Mouse (Mus musculus) megakaryocyte, adult 5-6 weeks (primary cell): ENCODE measurements around the gene Itgb1. TPM values are rescaled to one million over a fixed set of nuclear protein-coding genes. Genes with fewer than 3 reads are reported as not detected.
A peak's percentile ranks its signal among the peaks of the same experiment; 100 is the strongest.

ENCODE experiments used
- ATAC-seq: 2 replicates; pipeline ENCODE4 v1.8.0; 2016; ENCODE audit warnings: mild to moderate bottlenecking, inconsistent platforms; ENCODE audit not compliant: poor library complexity, severe bottlenecking
- total RNA-seq, 2 experiments: library from RNA; stranded (forward) in 1 of 2; stranded (reverse) in 1 of 2; fragments of 153-499, 151-499 nt in 1 of 2; fragments of 221-1000, 200-1000 nt in 1 of 2; gene quantifications; 2 replicates each; pipeline versions ENCODE4 v1.2.3 to v1.2.4; 2015 to 2017

Itgb1 gene
- total RNA-seq (2015), result 87.8 and 94.6 TPM in 2 replicates
- total RNA-seq (2017), result 162 and 167 TPM in 2 replicates

- peak; percentile 70 for ATAC-seq
Measured at GRCm38 (mm10) chr8:128685507-128686428, at the start of gene Itgb1. TSS of gene Itgb1 (plus strand) at chr8:128685654.

- no peak for ATAC-seq
Measured at GRCm38 (mm10) chr8:128643104-128643503, 42.4 kb upstream of the Itgb1 start.

GRCm38 (mm10) chr8:128645452-128645851, 40.0 kb upstream of the Itgb1 start:
- ATAC-seq, result peak; percentile 34

- peak; percentile 69 for ATAC-seq
Measured at GRCm38 (mm10) chr8:128646456-128646855, 39.0 kb upstream of the Itgb1 start.

DNA sequence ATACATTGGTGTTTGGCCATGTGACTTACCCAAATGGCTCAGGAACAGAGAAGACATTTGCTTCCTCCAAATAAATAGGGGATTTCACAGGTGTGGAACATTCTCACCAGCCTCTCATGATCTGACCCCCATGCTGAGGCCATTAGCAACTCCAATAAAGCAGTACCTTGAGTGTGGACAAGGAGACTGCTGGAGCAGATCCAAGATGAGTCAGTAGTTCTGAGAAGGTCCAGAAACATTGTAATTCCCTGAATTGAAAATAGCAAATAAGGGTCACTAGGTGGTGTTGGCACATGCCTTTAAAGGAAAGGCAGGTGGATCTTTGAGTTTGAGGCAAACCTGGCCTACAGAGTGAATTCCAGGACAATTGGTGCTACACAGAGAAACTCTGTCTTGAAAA, 37.4 kb upstream of the Itgb1 start:
- no peak for ATAC-seq

DNA sequence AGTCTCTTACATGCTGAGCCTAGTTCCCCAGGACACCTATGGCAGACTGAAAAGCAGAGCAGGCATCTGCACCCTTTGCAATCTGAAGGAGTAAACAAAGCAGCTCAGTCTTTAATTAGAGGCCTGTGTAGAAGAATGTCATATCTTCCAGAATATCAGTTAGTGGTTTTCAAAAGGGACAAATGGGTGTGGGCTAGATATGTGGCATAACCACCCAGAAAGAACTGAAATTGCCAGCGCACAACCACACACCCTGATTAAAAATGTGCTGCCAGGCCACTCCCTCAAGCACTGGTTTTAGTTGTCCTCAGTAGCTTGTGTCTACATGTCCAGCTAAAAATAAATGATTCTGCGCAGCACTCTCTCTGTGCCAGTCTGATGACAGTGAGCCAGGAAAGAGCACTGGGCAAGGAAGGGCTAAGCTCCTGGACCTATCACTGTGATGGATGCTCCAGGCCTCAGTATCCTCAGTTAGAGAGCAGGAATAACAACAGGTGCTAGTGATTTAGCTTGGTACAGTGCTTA, 35.1 kb upstream of the Itgb1 start:
- ATAC-seq, result no peak

DNA sequence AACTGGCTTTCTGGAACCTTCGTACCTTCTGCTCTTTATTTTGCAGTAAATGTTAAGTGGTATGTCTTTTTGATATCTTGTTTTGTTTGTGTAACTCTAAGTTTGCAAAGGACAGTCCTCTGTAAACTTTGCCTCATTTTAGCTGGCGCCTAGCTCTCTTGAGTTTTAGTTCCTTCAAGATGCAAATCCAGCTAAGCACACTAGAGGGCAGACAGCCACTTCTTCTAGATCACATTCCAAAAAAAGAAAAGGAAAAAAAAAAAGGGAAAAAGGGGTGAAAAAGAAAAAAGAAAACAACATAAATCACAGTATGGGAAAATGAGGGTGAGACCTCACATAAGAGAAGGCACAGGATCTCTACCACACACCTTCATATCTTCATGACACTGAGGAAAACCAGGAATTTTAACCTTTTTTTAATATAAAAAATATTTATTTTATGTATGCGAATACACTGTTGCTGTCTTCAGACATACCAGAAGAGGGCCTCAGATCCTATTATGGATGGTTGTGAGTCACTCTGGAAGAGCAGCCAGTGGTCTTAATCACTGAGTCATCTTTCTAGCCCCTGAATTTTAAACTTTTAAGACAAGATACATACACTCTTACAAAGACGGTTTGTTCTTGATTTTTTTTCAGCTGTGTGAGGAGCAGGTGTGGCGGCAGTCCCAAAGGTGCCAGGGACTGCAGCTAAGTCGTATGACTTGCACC, 32.9 kb upstream of the Itgb1 start:
- ATAC-seq, result no peak

- no peak for ATAC-seq
Measured at GRCm38 (mm10) chr8:128653642-128654364, 31.7 kb upstream of the Itgb1 start.

- peak; percentile 81 for ATAC-seq
Measured at GRCm38 (mm10) chr8:128654365-128655099, 30.9 kb upstream of the Itgb1 start.

DNA sequence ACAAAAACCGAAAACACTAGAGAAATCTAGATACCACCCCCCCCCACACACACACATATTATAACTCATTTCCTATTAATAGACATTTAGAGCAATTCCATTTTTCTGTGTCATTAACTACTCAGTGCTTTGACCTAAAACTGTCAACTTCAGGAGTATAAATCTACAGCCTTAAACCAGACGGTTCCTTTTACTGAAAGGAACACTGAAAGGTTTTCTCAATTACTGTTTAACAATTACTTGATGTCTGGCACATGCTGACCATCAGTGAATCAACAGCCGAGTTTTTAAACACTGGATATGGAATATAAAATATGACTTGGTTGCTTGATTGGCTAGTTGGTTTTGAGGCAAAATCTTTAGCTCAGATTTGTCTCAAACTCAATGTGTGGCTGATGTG, 23.3 kb upstream of the Itgb1 start:
- ATAC-seq, result no peak

DNA sequence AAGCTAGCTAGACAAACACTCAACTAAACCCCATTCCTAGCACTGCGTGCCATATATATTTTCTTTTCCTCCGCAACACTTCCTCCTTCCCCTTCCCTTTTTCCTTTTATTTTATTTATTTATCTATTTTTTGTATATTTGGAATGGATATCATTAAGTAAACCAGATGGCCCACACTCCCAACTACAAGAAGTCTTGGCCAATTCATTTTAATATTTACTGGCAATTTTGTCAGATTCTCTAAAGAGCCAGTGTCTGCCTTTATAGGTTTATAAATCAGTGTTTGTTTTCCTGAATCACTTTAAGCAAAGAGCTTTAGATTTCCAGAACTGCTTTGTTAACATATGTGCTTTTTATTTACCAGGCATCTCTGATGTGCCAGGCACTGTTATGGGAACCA, 22.8 kb upstream of the Itgb1 start:
- ATAC-seq, result no peak

DNA sequence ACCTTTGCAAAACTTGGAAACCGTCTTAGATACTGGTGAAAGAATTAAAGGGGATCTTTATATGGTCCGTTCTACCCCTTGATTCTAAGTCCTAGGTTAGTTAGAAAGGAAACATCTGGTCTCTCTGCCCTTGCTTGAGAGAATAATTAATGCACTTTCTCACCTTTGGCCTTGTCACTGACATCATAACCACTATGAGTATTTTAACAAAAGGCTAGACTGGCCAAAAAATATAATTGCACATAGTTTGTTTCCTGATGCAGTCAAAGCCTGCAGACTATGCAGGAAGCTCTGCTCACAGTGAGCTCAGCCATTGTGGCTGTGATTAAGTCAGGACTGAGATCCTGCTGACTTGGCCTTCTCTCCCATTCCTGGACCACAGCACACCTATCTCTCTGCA, 22.3 kb upstream of the Itgb1 start:
- peak; percentile 27; the same call in 1 of the 2 replicates for ATAC-seq

DNA sequence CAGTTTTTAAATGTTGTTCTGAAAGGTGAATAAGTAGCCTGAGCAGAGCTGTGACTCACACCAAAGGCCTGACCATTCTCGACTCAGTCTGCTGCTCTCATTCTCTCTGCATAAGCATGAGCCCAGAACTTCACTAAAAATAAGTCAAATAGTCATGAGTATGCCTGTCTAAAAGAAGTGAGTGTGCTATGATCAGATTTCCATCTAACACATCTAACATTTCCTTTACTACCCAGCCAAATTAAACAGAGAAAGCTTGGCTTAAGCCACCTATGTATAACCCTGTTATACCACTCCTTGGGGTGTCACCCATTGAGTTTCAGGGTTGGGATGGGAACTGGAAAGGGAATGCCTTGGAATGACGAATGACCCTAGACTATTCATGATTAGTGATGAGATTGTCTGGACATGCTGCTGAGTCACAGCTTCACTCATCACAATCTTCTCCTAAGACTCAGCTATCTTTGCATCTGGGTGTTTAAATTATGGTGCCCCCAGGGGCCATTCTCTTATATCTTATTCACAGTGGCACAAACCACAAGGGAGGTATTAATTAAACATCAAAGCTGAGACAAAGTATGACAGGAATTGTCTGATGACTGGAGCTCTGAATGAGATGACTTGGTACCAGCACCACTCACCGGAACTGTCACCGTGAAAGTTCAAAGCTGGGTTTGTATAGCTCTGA, 18.7 kb upstream of the Itgb1 start:
- no peak for ATAC-seq

DNA sequence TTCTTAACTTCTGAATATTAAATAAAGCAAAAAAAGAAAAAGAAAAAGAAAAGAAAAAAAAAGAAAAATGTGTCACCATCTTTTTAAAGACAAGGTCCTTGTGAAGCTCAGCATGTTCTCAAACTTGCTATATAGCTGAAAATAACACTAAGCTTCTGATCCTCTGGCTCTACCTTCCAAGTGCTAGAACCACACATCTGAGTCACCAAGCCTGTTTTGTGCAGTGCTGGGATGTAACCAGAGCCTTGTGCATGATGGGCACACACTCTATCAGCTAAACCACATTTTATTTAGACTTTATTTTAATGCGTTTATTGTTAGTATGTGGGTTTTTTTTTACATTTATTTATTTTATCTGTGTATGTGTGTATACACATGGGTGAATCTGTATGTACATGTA, 13.6 kb upstream of the Itgb1 start:
- no peak for ATAC-seq

GRCm38 (mm10) chr8:128672441-128672840, 13.0 kb upstream of the Itgb1 start:
- peak; percentile 74 for ATAC-seq

GRCm38 (mm10) chr8:128672950-128673349, 12.5 kb upstream of the Itgb1 start:
- ATAC-seq, result no peak

GRCm38 (mm10) chr8:128675848-128676629, 9.4 kb upstream of the Itgb1 start:
- ATAC-seq, result no peak

- ATAC-seq, result peak; percentile 10; the same call in 1 of the 2 replicates
Measured at GRCm38 (mm10) chr8:128679909-128680308, 5.5 kb upstream of the Itgb1 start.
